Mouse (Mus musculus): Measurements from ENCODE around the gene Hormad2.
A peak's percentile ranks its signal among the peaks of the same experiment; 100 is the strongest.

The Hormad2 gene

DNA sequence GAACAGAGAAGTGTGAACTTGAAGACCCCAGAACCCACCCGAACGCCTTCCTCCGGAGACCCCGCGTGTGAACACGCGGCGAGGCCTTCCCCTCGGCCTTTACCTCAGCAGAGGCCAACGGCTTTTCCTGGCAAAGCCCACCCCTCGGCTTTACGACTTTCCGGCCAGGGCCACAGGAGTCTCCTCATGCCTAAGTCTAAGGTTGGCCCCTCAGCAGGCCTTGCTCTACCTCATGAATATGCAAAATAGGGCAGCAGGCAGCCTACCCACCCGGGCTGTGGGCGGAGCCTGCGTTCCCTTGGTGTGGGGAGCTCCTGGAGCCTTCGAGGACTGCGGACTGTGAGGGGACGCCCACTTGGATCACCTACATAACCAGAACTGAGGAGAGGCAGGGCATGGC is at the start of gene Hormad2:
Hormad2 (minus strand) TSS at position 128 of the 400 bp plus-strand sequence.
- no peak for DNase-seq (ENCODE audit: extremely low read depth, low read depth)

GRCm38 (mm10) chr11:4489207-4489606 is 48.3 kb upstream of the Hormad2 start:
- no peak for DNase-seq (ENCODE audit: extremely low read depth, low read depth)

DNA sequence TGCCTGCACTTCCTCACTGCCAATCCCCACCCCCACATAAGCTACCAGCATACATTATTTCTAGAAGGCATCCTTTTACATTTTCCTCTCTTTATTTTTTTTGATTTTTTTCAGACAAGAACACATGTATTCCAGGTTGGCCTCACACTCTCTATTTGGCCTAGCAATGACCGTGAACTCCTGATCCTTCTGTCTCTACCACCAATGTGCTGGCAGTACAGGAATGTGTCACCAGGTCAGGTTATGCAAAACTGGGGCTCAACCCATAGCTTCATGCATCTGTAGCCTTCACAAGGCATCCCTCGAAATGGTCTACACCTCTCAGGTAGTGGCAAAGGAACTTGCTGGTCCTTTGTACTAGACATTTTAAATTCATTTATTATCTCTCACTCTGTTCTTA is 47.9 kb upstream of the Hormad2 start:
- DNase-seq (ENCODE audit: extremely low read depth, low read depth) = no peak

DNA sequence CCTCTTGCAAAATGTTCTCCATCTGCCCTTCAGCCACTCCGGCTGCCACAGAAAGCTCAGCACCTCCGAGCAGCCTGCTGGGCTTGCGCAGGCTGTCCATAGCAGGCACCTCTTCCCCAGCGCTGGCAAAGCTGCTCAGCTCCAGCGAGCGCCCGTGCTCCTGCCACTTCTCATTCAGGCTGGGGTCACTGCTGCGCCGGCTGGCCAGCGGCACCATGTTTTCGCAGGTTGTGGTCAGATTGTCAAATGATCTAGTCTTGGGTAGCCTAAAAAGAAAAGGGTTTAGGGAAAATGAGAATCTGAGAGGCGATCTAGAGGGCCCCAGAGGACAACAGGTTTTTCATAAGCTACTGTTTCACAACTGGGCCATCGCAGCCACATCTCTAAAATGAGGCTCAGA is 47.5 kb upstream of the Hormad2 start:
- no peak for DNase-seq (ENCODE audit: extremely low read depth, low read depth)

- no peak for DNase-seq (ENCODE audit: extremely low read depth, low read depth)
These were observed 46.6 kb upstream of the Hormad2 start for GRCm38 (mm10) chr11:4487401-4487965.

DNA sequence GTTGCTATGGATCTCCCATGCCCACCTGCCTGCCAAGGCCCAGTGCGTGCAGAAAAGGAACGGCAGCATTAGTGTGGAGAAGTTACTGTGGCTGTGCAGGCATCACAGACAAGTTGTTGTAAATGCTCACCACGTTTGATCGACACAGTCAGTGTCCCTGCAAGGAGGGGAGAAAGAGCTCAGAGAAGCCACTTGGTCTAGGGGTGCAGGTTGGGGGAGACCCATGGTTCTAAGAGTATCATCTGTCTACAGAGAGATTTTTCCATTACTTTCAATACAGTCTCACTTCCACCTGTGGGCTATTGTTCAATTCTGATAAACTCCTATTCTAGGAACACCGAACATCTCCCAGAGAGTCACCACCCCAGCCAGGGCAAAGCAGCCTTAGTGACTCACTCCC is 43.6 kb upstream of the Hormad2 start:
- no peak for DNase-seq (ENCODE audit: extremely low read depth, low read depth)

- no peak for DNase-seq (ENCODE audit: extremely low read depth, low read depth)
These were observed 41.7 kb upstream of the Hormad2 start for GRCm38 (mm10) chr11:4482641-4483040.

DNA sequence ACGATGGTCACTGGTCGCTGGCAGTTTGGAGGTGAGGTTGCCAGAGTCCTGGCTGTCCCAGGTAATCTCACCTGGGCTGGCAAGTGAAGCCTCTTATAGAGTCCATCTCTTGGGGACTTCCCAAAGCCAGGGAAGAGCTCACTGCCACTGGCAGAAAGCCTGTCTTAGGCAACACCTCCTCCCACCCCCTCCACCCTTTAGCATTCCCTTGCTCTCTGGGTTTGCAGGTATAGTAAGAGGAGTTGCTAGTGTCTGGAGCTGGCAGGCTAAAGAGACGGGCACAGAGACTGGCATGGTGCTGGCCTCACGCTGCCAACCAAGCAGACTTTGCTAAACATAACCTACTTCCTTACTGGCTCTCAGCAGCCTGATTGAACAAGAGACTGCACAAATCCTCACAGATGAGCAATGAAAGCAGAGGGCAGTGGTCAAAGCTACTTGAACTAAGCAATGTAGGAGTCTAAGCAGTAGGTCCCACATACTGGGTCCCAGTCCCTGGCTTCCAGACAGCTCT is 35.3 kb upstream of the Hormad2 start:
- DNase-seq (ENCODE audit: extremely low read depth, low read depth) = no peak

DNA sequence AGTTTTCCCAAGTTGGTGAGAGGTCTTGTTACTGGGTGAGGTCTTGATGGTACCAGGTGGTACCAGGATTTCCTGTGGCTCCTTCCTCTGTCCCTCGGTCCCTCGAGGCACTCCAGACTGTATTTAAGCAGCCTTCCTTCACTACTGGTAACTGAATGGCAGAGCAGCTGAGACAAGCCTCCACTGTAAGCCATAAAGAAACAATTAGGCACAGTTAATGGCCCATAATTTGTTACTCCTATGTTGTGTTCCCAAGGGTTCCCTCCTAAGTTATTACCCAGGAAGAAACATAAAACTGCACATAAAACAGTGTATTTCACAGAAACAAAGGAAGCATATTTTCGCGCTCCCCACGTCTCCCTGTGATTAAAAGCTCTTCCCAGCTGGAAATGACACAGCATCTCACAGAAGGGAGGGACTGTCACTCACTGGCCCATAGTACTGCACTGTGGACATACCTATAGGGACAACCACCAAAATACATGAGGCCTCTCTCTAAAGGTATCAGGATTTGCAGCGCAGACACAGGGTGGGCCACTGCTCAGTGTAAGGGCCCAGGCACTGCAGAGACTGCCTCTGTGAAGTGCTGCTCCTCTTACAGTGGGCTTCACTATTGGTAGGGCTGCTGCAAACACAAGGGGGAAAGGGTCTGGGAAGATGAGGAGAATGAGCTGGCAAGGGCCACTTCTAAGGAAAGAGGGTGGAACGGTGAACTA is 31.7 kb upstream of the Hormad2 start:
- DNase-seq (ENCODE audit: extremely low read depth, low read depth) = no peak

GRCm38 (mm10) chr11:4471734-4472133 is 30.8 kb upstream of the Hormad2 start:
- no peak for DNase-seq (ENCODE audit: extremely low read depth, low read depth)

- no peak for DNase-seq (ENCODE audit: extremely low read depth, low read depth)
These were observed 30.3 kb upstream of the Hormad2 start for GRCm38 (mm10) chr11:4471251-4471650.

GRCm38 (mm10) chr11:4469091-4469490 is 28.2 kb upstream of the Hormad2 start:
- no peak for DNase-seq (ENCODE audit: extremely low read depth, low read depth)

GRCm38 (mm10) chr11:4467436-4467835 is 26.5 kb upstream of the Hormad2 start:
- DNase-seq (ENCODE audit: extremely low read depth, low read depth) = no peak

- no peak for DNase-seq (ENCODE audit: extremely low read depth, low read depth)
These were observed 25.3 kb upstream of the Hormad2 start for GRCm38 (mm10) chr11:4466191-4466590.

DNA sequence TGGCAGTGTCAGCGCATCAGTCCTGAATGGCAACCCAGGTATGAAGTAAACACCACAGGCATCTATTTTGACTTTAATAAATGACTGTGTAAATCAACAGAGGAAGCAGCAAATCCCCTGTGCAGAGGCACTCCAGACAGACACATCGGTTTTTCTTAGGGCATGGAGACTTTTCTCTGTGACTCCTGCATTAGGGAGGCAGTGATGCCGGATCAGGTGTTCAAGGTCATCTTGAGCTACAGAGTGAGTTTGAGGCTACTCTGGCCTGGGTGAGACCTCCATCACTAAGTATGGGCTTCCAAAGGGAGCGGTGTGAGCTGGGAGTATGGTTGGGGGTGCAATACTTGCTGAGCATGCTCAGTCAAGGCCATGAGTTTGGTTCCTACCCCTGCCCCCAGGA is 23.7 kb upstream of the Hormad2 start:
- DNase-seq (ENCODE audit: extremely low read depth, low read depth) = no peak

DNA sequence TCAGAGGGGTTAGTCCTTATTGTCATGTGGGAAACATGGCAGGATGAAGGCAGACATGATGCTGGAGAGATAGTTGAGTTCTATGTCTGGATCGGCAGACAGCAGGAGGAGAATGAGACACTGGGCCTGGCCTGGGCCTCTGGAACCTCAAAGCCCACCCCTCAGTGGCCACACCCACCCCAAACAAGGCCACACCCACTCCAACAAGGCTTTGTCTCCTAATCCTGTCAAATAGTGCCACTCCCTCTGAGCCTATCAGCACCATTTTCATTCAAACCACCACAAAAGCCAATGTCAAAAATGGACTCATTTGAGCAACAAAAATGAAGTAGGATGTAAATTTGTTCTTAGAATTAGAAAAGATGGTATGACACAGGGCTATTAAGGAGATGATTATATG is 23.3 kb upstream of the Hormad2 start:
- no peak for DNase-seq (ENCODE audit: extremely low read depth, low read depth)

GRCm38 (mm10) chr11:4462868-4463267 is 22.0 kb upstream of the Hormad2 start:
- DNase-seq (ENCODE audit: extremely low read depth, low read depth) = no peak

- DNase-seq (ENCODE audit: extremely low read depth, low read depth) = no peak
These were observed 20.2 kb upstream of the Hormad2 start for GRCm38 (mm10) chr11:4461154-4461553.

- DNase-seq (ENCODE audit: extremely low read depth, low read depth) = no peak
These were observed 19.7 kb upstream of the Hormad2 start for GRCm38 (mm10) chr11:4460615-4461014.

GRCm38 (mm10) chr11:4454895-4455535 is 14.1 kb upstream of the Hormad2 start:
- DNase-seq (ENCODE audit: extremely low read depth, low read depth) = no peak

- no peak for DNase-seq (ENCODE audit: extremely low read depth, low read depth)
These were observed 11.7 kb upstream of the Hormad2 start for GRCm38 (mm10) chr11:4452467-4453184.

- DNase-seq (ENCODE audit: extremely low read depth, low read depth) = peak; percentile 21
These were observed 10.2 kb upstream of the Hormad2 start for GRCm38 (mm10) chr11:4451116-4451515.

Measured in MEL-GATA-1-ER (cell line).